Mouse (Mus musculus) lung, embryonic 14.5 days (tissue): ENCODE results near the gene Socs2. TPM values are rescaled to one million over a fixed set of nuclear protein-coding genes. Genes with fewer than 3 reads are reported as not detected.

ENCODE experiments used
- ATAC-seq: fragments of 200-750 bp; cut with Nextera tagmentation; 2 replicates; pipeline ENCODE4 v1.8.0; 2017; ENCODE audit warnings: mild to moderate bottlenecking, moderate TSS enrichment, moderate library complexity; ENCODE audit not compliant: insufficient read depth
- DNase-seq: peaks from one replicate; pipeline ENCODE4 v3.0.0-alpha.2; 2015
- H3K27ac ChIP-seq: fragments of 300-500 bp; sonication (generic); 2 replicates; pipeline ENCODE4 v1.5.1; 2014; ENCODE audit warnings: low read depth, mild to moderate bottlenecking, moderate library complexity
- H3K27me3 ChIP-seq: fragments of 300-500 bp; sonication (generic); 2 replicates; pipeline ENCODE4 v1.6.1; 2014; ENCODE audit warnings: low read length, control low read depth; ENCODE audit not compliant: insufficient read depth
- H3K36me3 ChIP-seq: fragments of 300-500 bp; sonication (generic); 2 replicates; pipeline ENCODE4 v1.6.1; 2014; ENCODE audit warnings: control low read depth; ENCODE audit not compliant: insufficient read depth
- H3K4me1 ChIP-seq: fragments of 300-500 bp; sonication (generic); 2 replicates; pipeline ENCODE4 v1.6.1; 2014; ENCODE audit warnings: antibody characterized with exemption, control low read depth; ENCODE audit not compliant: insufficient read depth
- H3K4me2 ChIP-seq: fragments of 300-500 bp; sonication (generic); 2 replicates; pipeline ENCODE4 v1.6.1; 2014; ENCODE audit warnings: mild to moderate bottlenecking
- H3K4me3 ChIP-seq: fragments of 300-500 bp; sonication (generic); 2 replicates; pipeline ENCODE4 v1.5.1; 2014; ENCODE audit warnings: low read depth, low read length
- H3K9ac ChIP-seq: fragments of 300-500 bp; sonication (generic); 2 replicates; pipeline ENCODE4 v1.6.1; 2014
- H3K9me3 ChIP-seq: fragments of 300-500 bp; sonication (generic); 2 replicates; pipeline ENCODE4 v1.6.1; 2016; ENCODE audit warnings: low read depth, low read length, control low read depth
- CTCF ChIP-seq: IDR thresholded peaks from 2 replicates; pipeline ENCODE4 v1.5.1; 2016; ENCODE audit warnings: antibody characterized with exemption, low read depth
- WGBS: fragments of 180-500 bp; shearing (Covaris S2); extraction: QIAGEN DNeasy Blood & Tissue Kit; methylation state at CpG from one replicate; pipeline ENCODE4 v1.1.7; 2014; 5-methylcytosine and 5-hydroxymethylcytosine counted together
- polyA plus RNA-seq: library from polyadenylated mRNA; unstranded; fragments of >200 nt; fragmentation: Nextera tagmentation; extraction: Ambion mirVana; gene quantifications from 2 replicates; pipeline ENCODE4 v1.2.1, GENCODE M21; 2014

Socs2 gene
- polyA plus RNA-seq, 1 experiment from 2014 or later: 124 TPM

DNA sequence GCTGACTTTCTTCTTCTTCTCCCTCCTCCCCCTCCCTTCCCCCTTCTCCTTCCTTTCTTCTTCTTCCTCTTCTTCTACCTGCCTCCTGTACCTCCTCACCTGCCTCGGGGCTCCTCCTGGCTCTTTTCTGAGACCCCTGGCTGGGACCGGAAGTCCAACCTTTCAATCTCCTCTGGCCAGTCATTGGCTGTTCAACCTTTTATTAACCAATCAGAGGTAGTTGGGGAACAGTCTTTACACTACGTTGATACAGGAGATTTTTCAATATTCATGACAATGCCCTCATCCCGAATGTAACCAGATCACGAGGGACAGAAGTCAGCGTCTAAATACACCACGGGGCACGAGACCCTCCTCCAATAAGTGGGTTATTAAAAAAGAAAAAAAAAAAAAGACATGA lies 32.5 kb downstream of the Socs2 start:
- H3K9ac ChIP-seq: no peak overlapping the region
- no peak for TF ChIP-seq CTCF
- no peak for DNase-seq
- H3K4me3 ChIP-seq: no peak overlapping the region
- no peaks in the 10 kb centered on the region for H3K36me3 ChIP-seq
- no peaks in the 10 kb centered on the region for H3K4me1 ChIP-seq
- WGBS: 86% methylated on average over 8 of the region's 8 CpGs
- no peak overlapping the region for H3K4me2 ChIP-seq
- no peaks in the 10 kb centered on the region for H3K27me3 ChIP-seq
- H3K27ac ChIP-seq: no peak overlapping the region
- no peaks in the 10 kb centered on the region for H3K9me3 ChIP-seq
- no peak for ATAC-seq

DNA sequence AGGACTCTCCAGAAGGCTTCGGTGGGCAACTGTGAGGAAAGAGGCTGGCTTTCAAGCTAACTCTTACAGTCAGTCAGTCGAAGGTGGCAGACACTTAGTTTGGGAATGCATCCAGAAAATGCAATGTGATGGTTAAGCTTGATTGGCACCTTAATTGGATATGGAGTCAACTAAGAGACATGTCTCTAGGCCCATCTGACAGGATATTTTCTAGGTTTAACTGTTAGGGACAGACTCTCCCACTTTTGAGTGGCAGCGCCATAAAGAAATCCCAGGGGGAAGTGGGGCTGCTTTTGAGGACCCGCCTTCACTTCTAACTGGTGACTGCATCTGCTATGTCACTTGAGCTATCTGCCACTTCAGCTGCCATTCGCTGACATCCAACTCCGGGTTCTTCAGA lies 43.6 kb downstream of the Socs2 start:
- no peak overlapping the region for H3K4me2 ChIP-seq
- no peaks in the 10 kb centered on the region for H3K9me3 ChIP-seq
- H3K36me3 ChIP-seq: no peaks in the 10 kb centered on the region
- no peak overlapping the region for H3K27ac ChIP-seq
- DNase-seq (no peak), ATAC-seq (no peak)
- no peaks in the 10 kb centered on the region for H3K27me3 ChIP-seq
- no peak overlapping the region for H3K9ac ChIP-seq
- no peaks in the 10 kb centered on the region for H3K4me1 ChIP-seq
- 86% methylated on average over 6 of the region's 6 CpGs for WGBS
- no peak for TF ChIP-seq CTCF
- no peak overlapping the region for H3K4me3 ChIP-seq

DNA sequence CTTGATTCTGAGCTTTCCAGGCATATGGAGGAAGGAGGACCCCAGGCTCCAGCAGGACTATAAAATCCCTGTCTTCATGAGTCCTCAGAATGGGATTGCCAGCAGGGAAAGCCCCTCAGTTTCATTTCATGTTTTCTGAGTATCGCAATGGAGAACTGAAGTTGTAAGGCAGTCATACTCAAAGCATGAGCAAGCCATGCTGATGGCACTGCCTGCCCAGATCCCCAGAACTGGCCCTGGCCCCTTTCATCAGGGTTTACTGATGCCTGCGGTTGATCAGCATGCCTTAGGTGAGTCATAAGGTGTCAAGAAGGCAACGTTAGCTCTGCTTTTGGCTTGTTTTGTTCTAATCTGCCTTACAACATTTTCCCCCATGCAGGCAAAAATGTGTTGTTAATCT lies 45.0 kb downstream of the Socs2 start:
- DNase-seq (no peak), ATAC-seq (no peak)
- 87% methylated on average over 3 of the region's 3 CpGs for WGBS
- no peak for TF ChIP-seq CTCF
- H3K4me3 ChIP-seq: no peak overlapping the region
- H3K4me1 ChIP-seq: no peaks in the 10 kb centered on the region
- H3K27ac ChIP-seq: no peak overlapping the region
- no peak overlapping the region for H3K9ac ChIP-seq
- H3K4me2 ChIP-seq: no peak overlapping the region
- no peaks in the 10 kb centered on the region for H3K27me3 ChIP-seq
- H3K36me3 ChIP-seq: no peaks in the 10 kb centered on the region
- H3K9me3 ChIP-seq: no peaks in the 10 kb centered on the region

DNA sequence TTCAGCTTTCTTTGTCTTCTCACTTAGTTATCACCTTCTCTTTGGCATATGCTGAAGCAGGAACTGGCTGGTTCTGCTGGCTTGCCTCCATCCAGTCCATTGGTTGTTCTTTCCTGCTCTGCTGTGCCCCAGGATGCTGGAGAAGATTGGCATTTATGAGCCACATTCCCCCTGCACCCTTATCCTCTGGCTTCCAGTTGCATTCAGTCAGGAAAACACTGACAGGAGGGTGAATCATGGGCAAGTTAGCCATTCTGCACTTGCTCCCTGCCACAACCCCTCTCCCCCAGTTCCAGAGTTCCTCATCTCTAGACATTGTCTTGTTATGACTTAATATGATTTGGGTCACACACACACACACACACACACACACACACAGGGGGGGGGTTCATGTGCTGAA lies 47.8 kb downstream of the Socs2 start:
- Histone ChIP-seq H3K27ac (no peak overlapping the region), H3K36me3 (no peaks in the 10 kb centered on the region)
- no peak for ATAC-seq

DNA sequence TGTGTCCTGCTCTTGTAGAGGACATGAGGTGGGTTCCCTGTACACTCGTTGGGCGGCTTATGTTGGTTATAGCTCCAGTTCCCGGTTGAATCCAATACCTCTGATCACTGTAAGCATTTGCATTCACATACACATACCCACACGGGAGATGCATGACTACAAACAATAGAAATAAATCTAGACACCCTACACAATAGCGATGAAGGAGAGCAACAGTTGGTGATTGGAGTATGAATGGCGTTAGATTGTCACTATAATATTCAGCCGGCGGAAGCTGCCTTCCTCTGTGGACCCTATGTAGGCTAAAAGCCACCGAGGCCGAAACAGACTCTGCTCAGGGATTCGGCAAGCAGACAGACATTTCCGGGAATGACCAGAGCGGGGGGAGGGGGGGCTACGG lies 48.8 kb downstream of the Socs2 start:
- Histone ChIP-seq H3K27me3 (no peaks in the 10 kb centered on the region), H3K4me1 (no peaks in the 10 kb centered on the region), H3K4me3 (no peak overlapping the region), H3K9ac (no peak overlapping the region), H3K27ac (no peak overlapping the region), H3K4me2 (no peak overlapping the region), H3K9me3 (no peaks in the 10 kb centered on the region), H3K36me3 (no peaks in the 10 kb centered on the region)
- ATAC-seq: no peak
- no peak for DNase-seq
- 86% methylated on average over 14 of the region's 14 CpGs for WGBS
- TF ChIP-seq CTCF: no peak

More for the DNA sequence above, 47.8 kb downstream of the Socs2 start:
- no peak overlapping the region for H3K9ac ChIP-seq
- TF ChIP-seq CTCF: no peak
- no peak overlapping the region for H3K4me2 ChIP-seq
- no peak overlapping the region for H3K4me3 ChIP-seq
- H3K9me3 ChIP-seq: no peaks in the 10 kb centered on the region
- no peak for DNase-seq
- no peaks in the 10 kb centered on the region for H3K27me3 ChIP-seq
- no peaks in the 10 kb centered on the region for H3K4me1 ChIP-seq

DNA sequence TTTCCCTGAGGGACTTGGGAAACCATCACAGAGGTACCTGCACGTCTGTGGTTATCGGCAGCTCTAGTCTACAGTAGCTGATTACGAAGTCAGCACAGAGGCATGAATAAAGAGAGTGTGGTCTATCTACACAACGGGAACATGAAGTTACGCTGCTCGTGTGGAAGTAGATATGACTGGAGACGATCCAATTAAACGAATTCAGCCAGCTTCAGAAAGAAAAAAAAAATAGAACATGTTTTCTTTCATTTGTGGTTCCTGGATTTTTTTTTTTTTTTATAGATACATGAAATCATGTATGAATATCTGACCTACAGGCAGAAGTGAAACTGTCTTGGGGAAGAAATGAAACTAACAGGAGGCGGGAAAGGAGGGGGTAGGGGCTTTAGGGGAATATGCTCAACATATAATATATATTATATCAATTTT lies 49.3 kb downstream of the Socs2 start:
- Histone ChIP-seq H3K4me2 (no peak overlapping the region), H3K9me3 (no peaks in the 10 kb centered on the region), H3K27me3 (no peaks in the 10 kb centered on the region), H3K36me3 (no peaks in the 10 kb centered on the region), H3K9ac (no peak overlapping the region), H3K4me3 (no peak overlapping the region), H3K27ac (no peak overlapping the region), H3K4me1 (no peaks in the 10 kb centered on the region)
- WGBS: 80% methylated on average over 9 of the region's 9 CpGs
- ATAC-seq (no peak), DNase-seq (no peak)
- TF ChIP-seq CTCF: no peak

DNA sequence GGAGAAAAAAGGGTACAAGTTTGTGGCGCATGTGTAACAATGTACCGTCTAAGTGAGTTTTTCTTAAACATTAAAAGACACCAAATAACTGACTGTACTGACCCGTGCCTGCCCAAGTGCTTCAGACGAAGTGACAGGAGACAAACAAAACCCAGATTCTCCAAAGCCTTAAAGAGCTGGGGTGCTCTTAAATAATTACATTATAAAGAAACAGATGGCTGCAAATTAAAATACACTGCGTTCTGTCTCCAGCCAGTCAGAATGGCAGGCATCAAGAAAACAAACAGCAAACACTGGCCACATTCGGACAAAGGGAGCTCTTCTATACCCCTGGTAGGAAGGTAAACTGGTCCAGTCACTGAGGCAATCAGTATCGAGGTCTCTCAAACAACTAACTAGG lies 49.7 kb downstream of the Socs2 start:
- no peak overlapping the region for H3K9ac ChIP-seq
- H3K4me3 ChIP-seq: no peak overlapping the region
- H3K4me2 ChIP-seq: no peak overlapping the region
- H3K4me1 ChIP-seq: no peaks in the 10 kb centered on the region
- H3K9me3 ChIP-seq: no peaks in the 10 kb centered on the region
- TF ChIP-seq CTCF: no peak
- no peak overlapping the region for H3K27ac ChIP-seq
- H3K36me3 ChIP-seq: no peaks in the 10 kb centered on the region
- no peaks in the 10 kb centered on the region for H3K27me3 ChIP-seq
- no peak for DNase-seq
- 66% methylated on average over 7 of the region's 7 CpGs for WGBS
- ATAC-seq: no peak

DNA sequence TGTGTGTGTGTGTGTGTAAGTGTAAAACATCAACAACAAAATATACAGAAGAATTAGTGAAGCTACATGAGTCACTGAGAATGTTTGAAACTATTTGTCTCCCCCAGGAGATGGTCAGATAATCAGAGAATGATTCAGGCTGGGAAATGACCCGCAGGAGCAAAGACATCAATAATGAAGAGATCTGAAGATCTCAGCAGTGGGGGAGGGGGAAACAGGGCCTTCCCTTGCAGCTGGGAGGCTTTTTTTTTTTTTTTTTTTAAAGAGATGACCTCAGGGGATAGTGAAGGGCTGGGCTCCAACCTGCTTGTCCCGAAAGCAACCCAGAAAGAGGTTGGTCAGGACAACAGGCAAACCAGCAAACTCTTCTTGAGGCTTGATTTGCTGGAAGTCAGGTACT lies 54.7 kb downstream of the Socs2 start:
- Histone ChIP-seq H3K4me1 (no peaks in the 10 kb centered on the region), H3K27ac (no peak overlapping the region), H3K27me3 (no peaks in the 10 kb centered on the region), H3K9ac (no peak overlapping the region), H3K4me3 (no peak overlapping the region), H3K4me2 (no peak overlapping the region), H3K9me3 (no peaks in the 10 kb centered on the region), H3K36me3 (no peaks in the 10 kb centered on the region)
- WGBS: 25% methylated on average over 2 of the region's 2 CpGs
- ATAC-seq: no peak
- no peak for DNase-seq
- no peak for TF ChIP-seq CTCF
